Mouse (Mus musculus) ES-E14 (cell line): ENCODE data around the gene Gadl1. TPM values are rescaled to one million over a fixed set of nuclear protein-coding genes. Genes with fewer than 3 reads are reported as not detected.

Source experiments
- DNase-seq: peaks from one replicate; pipeline ENCODE4 v3.0.0-alpha.2; 2013; ENCODE audit warnings: low read depth, low spot score
- H3K27ac ChIP-seq: 2 replicates; pipeline ENCODE4 v1.5.1; 2012; ENCODE audit warnings: low read depth, mild to moderate bottlenecking, low read length, moderate library complexity, mixed read lengths; ENCODE audit not compliant: poor library complexity, insufficient read depth, severe bottlenecking
- H3K36me3 ChIP-seq: 2 replicates; pipeline ENCODE4 v1.6.1; 2012; ENCODE audit warnings: mild to moderate bottlenecking, low read length, moderate library complexity, mixed read lengths; ENCODE audit not compliant: control insufficient read depth, poor library complexity, insufficient read depth, severe bottlenecking
- H3K4me1 ChIP-seq, 2 experiments: fragments of 150-350 bp in 1 of 2; sonication (generic) in 1 of 2; 2 replicates each; pipeline ENCODE4 v1.6.1; 2012; ENCODE audit warnings: low read length in 2 of 2, mild to moderate bottlenecking in 1 of 2, mixed read lengths in 1 of 2; ENCODE audit not compliant: control insufficient read depth in 2 of 2, insufficient read depth in 2 of 2, poor library complexity in 1 of 2
- H3K4me3 ChIP-seq, 2 experiments: fragments of 150-350 bp in 1 of 2; sonication (generic) in 1 of 2; 2 replicates each; pipeline ENCODE4 v1.5.1; 2012; ENCODE audit warnings: low read length in 2 of 2, low read depth in 1 of 2, mild to moderate bottlenecking in 1 of 2, mixed read lengths in 1 of 2; ENCODE audit not compliant: insufficient read depth in 1 of 2, poor library complexity in 1 of 2, severe bottlenecking in 1 of 2
- H3K9ac ChIP-seq: 2 replicates; pipeline ENCODE4 v1.6.1; 2012; ENCODE audit warnings: low read depth, mild to moderate bottlenecking, low read length, mixed read lengths; ENCODE audit not compliant: poor library complexity, insufficient read depth, severe bottlenecking
- H3K9me3 ChIP-seq: fragments of 150-350 bp; sonication (generic); 2 replicates; pipeline ENCODE4 v1.6.1; 2012; ENCODE audit warnings: low read depth, mild to moderate bottlenecking, low read length; ENCODE audit not compliant: control insufficient read depth, insufficient read depth
- CHD2 ChIP-seq: IDR thresholded peaks from 2 replicates; pipeline ENCODE4 v1.6.1; 2014; ENCODE audit warnings: mild to moderate bottlenecking, low read depth, low read length, inconsistent platforms
- HCFC1 ChIP-seq: IDR thresholded peaks from 2 replicates; pipeline ENCODE4 v1.6.1; 2012; ENCODE audit warnings: low read length, inconsistent platforms, borderline replicate concordance; ENCODE audit not compliant: insufficient read depth
- MAFK ChIP-seq: IDR thresholded peaks from 2 replicates; pipeline ENCODE4 v1.6.1; 2014; ENCODE audit warnings: mild to moderate bottlenecking, low read depth, low read length, inconsistent platforms; ENCODE audit not compliant: insufficient read depth
- ZC3H11A ChIP-seq: IDR thresholded peaks from 2 replicates; pipeline ENCODE4 v1.6.1; 2012; ENCODE audit warnings: low read depth, mild to moderate bottlenecking, inconsistent platforms, low read length, borderline replicate concordance
- ZNF384 ChIP-seq: IDR thresholded peaks from 2 replicates; pipeline ENCODE4 v1.6.1; 2012; ENCODE audit warnings: low read depth, low read length, inconsistent platforms
- in situ Hi-C, 2 experiments: fragments of 600-800 bp; cut with MboI; formaldehyde crosslinking; loops; one replicate each; pipeline ENCODE4 v1.15.1; 2025; ENCODE audit warnings: low sequenced_read_pairs in 2 of 2, inconsistent platforms in 1 of 2; ENCODE audit not compliant: unreplicated experiment in 2 of 2
- total RNA-seq: library from RNA; depleted of rRNA; stranded (reverse); fragments of 300-350 nt; gene quantifications from 2 replicates; pipeline ENCODE4 v1.2.3, GENCODE M21; 2012

Gene Gadl1
- total RNA-seq, 1 experiment: not detected

DNA sequence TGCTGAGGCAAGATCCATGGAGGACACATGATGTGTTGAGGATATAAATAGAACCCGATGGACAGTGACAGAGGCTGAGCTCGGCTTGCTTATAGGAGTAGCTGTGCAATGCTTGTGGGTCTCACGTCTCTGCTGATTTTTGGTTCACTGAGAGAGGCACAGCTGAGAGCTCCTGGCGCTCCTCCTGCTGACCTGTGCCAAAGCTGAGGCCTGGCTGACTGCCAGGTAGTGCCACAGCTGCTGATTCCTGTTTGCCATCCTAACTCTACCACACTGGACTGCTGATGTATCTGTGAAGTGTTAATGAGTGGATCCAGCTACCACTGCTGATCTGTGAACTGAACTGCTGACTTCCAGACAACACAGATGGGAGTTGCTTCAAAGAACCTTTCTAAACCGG is 21.7 kb upstream of the Gadl1 start:
- no peaks in the 10 kb centered on the region for H3K36me3 ChIP-seq
- in situ Hi-C loops: no loop called here
- no peak overlapping the region for H3K9ac ChIP-seq
- no peak overlapping the region for H3K4me3 ChIP-seq
- DNase-seq: no peak
- H3K9me3 ChIP-seq: no peaks in the 10 kb centered on the region
- no peak overlapping the region for H3K27ac ChIP-seq
- TF ChIP-seq MAFK (no peak), CHD2 (no peak), HCFC1 (no peak)
- no peaks in the 10 kb centered on the region for H3K4me1 ChIP-seq

DNA sequence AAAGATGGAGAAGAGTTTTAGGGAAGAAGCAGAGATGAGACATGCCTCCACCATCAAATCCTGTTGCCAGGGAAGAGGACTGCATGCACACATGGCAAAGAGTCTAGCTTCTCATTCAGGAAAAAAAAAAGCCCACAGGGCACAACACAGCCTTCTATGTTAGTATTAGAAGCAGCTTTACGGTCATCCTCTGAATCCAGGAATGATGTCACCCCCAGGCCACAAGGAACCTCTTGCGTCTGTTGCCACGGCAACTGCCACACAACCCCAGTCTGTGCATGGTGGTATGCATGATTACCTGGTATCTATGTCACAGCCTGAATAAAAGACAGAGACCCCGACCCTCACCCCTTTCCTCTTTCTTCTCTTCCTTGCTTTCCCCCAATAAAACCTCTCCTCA is 16.1 kb upstream of the Gadl1 start:
- DNase-seq: no peak
- Histone ChIP-seq H3K9ac (no peak overlapping the region), H3K27ac (no peak overlapping the region), H3K4me1 (no peaks in the 10 kb centered on the region), H3K9me3 (no peaks in the 10 kb centered on the region), H3K4me3 (no peak overlapping the region), H3K36me3 (no peaks in the 10 kb centered on the region)
- in situ Hi-C loops: no loop called here
- no peak for TF ChIP-seq CHD2
- TF ChIP-seq MAFK: no peak
- TF ChIP-seq HCFC1: no peak
- TF ChIP-seq ZC3H11A: no peak
- no peak for TF ChIP-seq ZNF384

DNA sequence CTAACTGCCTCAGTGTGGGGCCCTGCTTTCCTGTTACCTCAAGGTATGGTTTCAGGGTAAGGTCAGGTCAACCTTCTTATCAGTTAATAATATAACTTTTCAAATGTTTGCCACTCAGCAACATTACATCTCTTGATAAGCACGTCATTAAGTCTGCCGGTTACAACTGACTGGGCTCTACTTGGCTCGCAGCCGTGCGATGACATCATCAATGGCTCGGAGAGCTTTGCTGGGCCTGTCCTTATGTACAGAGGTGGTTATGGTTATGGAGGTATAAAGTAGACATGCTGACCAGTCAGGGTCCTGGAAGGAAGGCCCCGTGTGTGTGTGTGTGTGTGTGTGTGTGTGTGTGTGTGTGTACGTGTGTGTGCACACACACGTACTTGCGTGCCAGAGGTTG is 15.3 kb upstream of the Gadl1 start:
- TF ChIP-seq HCFC1 (no peak), ZNF384 (no peak), ZC3H11A (no peak), MAFK (no peak), CHD2 (no peak)
- in situ Hi-C loops: no loop called here
- no peak overlapping the region for H3K27ac ChIP-seq
- H3K36me3 ChIP-seq: no peaks in the 10 kb centered on the region
- no peaks in the 10 kb centered on the region for H3K4me1 ChIP-seq
- no peaks in the 10 kb centered on the region for H3K9me3 ChIP-seq
- no peak overlapping the region for H3K4me3 ChIP-seq
- no peak for DNase-seq
- no peak overlapping the region for H3K9ac ChIP-seq

DNA sequence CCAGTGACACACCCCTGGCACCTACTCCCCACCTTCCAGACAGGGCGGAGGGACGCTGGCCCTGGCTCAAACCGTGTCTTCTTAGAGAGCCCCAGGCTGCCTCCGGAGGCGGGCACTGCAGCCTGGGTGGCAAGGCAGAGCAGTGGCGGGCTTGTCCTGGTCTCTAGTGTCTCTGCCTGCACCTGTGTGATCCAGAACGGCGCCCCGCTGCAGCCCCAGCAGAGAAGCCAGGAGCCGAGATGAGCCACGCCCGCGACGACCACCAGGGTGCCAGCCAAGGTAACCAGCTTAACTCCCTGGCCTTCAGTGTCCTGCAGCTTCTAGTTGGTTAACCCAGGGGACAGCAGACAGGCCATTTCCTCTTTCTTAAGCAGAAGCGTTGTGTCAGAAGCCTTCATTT is 930 bp upstream of the Gadl1 start:
- DNase-seq: no peak

DNA sequence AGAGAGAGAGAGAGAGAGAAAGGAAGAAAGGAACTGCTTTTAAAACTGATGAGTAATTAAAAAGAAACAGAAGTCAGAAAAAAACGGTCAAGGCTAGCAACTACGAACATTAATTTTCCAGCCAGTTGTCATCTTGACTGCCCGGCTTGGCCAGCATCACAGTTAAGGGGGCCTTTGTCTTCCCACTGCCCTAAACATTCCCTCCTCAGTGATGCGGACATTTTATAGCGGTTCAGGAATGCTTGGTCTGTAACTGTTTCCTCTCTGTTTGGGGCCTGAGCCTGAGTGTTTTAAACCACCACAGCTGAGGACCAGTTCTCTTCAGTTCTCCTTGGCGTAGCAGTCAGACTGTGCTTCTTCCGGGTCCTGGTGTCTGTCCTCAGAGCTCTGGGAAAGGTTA is 4.8 kb downstream of the Gadl1 start:
- no peaks in the 10 kb centered on the region for H3K4me1 ChIP-seq
- TF ChIP-seq ZNF384 (no peak), CHD2 (no peak), ZC3H11A (no peak), HCFC1 (no peak), MAFK (no peak)
- no peak overlapping the region for H3K9ac ChIP-seq
- in situ Hi-C loops: no loop called here
- H3K36me3 ChIP-seq: no peaks in the 10 kb centered on the region
- H3K27ac ChIP-seq: no peak overlapping the region
- DNase-seq: no peak
- no peak overlapping the region for H3K4me3 ChIP-seq
- H3K9me3 ChIP-seq: no peaks in the 10 kb centered on the region

More for the DNA sequence above, 930 bp upstream of the Gadl1 start:
- Histone ChIP-seq H3K27ac (no peak overlapping the region), H3K4me1 (peaks cover 0 to 4% of the 10 kb centered on the region in 2 experiments; a peak in 1 of 4 replicates), H3K4me3 (peak overlapping the region in 1 of 2 experiments; percentile 16; a peak in 2 of 4 replicates), H3K9ac (no peak overlapping the region), H3K36me3 (no peaks in the 10 kb centered on the region), H3K9me3 (no peaks in the 10 kb centered on the region)
- no peak for TF ChIP-seq ZC3H11A
- TF ChIP-seq HCFC1: no peak
- TF ChIP-seq ZNF384: no peak
- no peak for TF ChIP-seq MAFK
- no peak for TF ChIP-seq CHD2
- in situ Hi-C loops: no loop called here
